Mouse (Mus musculus) cerebellum, adult 18-20 months (tissue): ENCODE results near the gene Hsd3b7.
"Not testable (repeated sequence)": the region's sequence is repeated elsewhere in the genome, so short reads cannot be mapped to it uniquely, and the experiment has no call there.

Experiments used
- DNase-seq, 2 experiments: peaks; one replicate each; pipeline ENCODE4 v3.0.0; 2021

The Hsd3b7 gene

DNA sequence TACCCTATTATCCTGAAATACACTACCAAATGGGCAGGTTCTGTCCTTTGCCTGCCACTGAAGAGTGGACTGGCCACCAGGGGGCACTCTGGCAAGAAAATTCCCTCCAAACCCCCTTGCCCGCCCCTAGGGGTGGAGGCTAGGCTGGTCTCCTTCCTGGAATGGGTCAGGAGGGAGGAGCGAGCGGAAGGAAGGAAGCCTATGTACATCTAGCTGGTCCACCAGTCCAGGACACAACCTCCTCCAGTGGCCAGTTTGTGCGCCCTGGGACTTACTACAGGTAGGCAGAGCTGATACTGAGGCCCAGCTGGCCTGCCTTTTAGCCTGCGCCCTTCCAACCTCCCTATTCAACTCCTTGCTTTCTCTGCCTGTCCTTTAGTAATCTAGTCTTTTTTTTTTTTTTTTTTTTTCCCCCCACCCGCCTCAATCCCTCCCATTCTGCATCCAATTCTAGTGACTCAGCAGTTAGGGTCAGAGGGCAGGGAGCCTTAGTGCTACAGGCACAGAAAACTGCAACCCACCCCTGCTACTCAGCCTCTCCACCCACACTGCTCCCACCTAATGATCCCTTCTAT is at the start of gene Hsd3b7:
TSS of gene Hsd3b7 (plus strand) at position 170 of the 575 bp plus-strand sequence.
- DNase-seq: peak; percentile 86

DNA sequence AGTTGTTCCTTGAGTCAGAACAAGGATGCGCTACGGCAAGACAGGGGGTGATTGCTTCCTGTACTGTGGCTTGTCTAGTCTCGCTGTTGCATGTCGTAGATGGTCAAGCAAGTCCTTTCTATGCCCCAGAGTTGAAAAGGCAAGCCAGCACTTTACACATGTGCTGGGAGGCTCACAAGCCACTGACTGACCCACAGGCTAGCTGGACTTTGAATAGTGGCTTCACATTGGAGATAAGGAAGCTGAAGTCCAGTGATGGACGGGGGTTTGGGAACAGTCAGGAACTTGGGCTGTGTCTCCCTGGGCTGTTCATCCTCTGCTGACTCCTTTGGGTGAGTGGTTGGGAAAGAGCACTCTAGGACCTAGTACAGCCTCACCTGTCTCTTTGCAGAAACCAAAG is 48.8 kb upstream of the Hsd3b7 start:
- no peak for DNase-seq

DNA sequence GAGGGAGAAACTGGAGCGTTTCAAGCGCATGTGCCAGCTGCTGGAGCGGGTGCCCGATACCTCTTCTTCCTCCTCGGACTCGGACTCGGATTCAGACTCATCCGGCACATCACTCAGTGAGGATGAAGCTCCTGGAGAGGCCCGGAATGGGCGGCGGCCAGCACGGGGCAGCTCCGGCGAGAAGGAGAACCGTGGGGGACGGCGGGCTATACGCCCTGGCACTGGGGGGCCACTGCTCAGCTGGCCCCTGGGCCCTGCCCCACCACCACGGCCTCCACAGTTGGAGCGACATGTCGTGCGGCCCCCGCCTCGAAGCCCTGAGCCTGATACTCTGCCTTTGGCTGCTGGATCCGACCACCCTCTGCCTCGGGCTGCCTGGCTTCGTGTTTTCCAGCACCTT is 48.3 kb upstream of the Hsd3b7 start:
- no peak for DNase-seq

DNA sequence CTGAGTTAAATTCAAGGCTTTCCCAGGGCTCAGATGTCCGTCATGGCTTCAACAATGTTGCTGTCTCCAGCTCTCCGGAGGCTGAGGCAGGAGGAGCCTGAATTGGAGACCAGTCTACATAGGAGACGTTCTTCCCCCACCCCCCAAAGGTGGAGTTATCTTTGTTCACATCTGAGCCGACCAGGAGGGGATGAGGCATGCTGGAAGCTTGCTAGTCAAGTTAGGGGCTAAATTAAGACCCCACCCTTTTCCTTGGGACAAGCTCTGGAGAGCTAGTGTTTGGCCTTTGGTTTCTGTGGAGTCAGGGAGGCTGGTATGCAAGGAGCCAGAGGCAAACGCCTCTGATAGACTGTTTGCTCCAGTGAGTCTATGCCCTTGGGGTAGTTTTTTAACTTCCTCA is 47.2 kb upstream of the Hsd3b7 start:
- DNase-seq: no peak

DNA sequence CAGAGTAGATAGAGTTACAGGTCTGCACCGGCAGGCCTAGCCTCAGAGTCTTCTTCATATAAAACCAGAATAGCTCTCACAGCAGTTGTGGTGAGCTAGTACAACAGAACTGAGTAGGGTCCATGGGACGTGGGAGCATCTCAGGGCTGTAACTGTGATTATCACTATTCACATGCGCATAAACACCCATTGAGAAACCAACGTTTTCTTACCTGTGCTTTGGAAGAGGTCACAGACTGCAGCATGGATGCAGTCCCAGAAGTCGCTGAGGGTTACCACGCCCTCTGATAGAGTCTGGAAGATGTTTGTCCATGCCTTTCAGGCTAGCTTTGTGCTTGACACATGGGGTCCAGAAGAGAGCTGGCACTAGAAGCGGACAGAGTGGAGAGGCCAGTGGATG is 46.7 kb upstream of the Hsd3b7 start:
- no peak for DNase-seq

DNA sequence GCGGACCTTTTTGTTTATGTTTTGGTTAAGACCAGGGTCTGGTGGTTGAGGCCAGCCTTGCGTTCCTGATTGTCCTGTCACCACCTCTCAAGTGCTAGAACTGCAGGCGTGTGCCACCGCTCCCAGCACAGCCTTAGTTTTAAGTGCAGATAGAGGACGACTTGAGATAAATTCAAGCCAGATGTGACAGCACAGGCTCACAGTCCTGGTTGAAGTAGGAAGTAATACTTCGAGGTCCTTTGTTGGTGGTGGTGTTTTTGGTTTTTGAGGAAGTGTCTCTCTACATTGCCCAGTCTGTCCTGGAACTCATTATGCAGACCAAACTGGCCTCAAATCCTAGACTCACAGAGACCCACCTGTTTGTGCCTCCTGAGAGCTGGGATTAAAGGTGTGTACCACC is 40.7 kb upstream of the Hsd3b7 start:
- no peak for DNase-seq

DNA sequence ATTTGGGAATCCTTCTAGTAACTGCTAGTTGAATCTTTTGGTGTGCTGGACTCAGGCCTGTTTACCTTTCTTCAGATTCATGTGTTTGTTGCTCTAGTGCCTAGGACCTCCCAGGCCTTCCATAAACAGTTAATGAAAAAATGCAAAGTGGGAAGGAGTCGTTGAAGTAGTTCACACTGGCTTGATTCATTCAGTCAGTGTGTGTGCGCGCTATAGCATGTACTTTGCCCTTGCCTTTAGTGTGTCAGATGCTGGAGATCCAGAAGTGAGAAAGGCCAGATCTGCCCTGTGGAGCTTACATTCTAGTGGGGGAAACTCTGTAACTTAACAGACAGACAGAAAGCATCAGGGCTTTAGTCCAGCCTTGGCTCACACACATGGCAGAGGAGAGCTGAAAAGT is 39.9 kb upstream of the Hsd3b7 start:
- DNase-seq: no peak

DNA sequence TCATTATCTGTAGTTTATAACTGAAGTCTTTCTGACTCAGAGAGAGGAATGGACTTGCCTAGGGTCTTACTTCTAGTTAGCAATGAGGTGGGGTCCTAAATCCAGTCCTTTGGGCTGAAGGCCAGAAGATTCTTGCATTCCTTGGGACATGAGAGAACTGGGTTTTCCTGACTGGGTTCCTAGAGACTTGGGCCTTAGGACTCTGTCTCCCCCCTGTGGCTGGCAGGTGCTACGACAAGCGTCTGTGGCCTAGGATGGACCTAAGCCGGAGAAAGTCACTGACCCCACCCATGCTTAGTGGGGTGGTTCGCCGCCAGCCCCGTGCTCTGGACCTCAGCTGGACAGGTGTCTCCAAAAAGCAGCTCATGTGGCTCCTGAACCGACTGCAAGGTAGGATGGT is 39.4 kb upstream of the Hsd3b7 start:
- DNase-seq: peak; percentile 75 to 82

DNA sequence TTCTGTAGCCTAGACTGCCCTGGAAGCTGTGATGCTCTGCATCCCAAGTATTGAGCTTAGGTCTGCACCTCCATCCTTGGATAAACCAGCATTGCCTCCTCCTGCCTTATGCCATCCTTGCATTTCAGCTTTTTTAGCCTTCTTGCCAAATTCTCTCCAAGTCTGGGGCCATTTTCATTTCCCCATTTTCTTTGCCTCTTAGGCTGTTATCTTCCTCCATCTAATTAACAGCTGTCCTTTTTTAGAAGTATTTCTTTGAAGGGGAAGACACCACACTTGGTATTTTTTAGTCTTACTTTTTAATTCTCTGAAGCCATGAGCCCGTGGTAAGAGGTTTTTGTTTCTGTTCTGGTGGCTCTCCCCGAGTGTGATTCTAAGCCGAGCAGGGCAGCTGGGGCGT is 36.8 kb upstream of the Hsd3b7 start:
- no peak for DNase-seq

DNA sequence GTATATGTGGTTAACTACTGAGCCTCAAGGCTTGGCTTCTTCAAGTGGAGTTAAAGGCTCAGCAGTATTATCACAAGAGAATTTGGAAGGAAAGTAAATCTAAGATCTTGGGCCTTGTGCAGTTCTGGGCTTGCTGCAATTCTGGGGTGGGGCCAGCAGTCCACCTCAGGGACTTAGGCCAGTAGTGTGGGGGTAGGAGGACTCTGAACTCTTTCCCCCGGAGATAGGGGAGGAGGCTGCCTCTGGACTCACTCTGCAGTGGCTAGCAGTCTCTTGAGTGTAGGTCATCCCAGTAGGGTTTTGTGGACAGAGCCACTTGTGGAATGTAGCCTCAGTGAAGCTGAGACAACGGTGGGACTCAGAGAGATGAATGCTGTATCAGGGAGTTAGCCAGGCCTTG is 34.6 kb upstream of the Hsd3b7 start:
- no peak for DNase-seq

DNA sequence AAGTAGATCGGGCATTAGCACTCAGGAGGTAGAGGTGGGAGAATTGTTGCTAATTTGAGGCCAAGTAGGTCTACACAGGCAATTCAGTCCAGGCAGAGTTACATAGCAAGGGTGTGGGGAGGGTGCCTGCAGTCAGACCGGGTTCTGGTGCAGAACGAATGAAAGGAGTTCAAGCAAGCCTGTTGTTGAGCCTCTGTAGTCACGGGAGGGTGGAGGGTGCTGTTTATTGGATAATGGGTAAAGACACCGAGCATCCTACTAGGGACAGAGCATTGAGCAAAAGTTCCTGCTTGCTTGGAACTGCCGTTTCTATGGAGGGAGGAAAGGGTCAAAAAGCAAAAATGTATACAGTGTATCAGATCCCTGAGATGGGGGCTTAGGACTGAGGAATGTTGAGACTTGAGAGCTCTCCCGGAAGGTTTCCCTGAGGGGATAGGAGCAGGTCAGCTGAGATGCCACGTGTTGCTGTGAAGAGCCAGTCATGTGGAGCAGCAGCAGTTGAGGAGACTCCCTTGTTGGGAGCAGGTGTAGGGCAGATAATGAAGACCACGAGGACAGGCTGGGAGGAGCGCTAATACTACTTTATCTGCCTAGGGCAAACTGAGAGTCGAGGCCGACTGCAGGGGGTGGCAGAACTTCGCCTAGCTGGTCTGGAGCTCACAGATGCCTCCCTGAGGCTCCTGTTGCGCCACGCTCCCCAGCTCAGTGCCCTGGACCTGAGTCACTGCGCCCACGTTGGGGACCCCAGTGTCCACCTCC is 33.4 kb upstream of the Hsd3b7 start:
- no peak for DNase-seq

DNA sequence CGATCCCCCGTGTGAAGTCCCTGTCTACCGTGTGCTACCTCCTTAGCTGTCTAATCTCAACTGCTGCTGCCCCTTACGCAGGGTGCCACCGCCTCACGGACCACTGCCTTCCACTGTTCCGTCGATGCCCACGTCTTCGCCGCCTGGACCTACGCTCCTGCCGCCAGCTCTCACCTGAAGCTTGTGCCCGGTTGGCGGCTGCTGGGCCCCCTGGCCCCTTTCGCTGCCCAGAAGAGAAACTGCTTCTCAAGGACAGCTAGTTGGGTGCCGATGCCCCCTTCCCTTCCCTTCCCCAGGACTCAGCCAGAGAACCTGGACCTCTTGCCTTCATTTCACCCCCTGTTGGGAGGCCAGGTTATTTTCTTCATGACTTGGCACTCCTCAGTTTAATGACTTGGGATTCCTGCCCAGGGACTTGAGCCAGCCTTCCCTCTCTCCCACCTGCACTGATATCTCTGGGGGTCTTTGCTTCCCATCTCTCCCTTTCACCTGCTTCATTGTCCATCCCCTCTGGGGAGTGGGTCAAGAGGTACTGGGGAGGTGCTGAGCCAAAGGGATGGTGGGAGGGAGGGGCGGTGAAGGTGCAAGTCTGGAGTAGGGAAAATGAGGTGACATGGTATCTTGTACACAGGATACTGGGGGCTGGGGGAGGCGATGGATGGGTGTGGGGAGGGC is 32.6 kb upstream of the Hsd3b7 start:
- DNase-seq: no peak

DNA sequence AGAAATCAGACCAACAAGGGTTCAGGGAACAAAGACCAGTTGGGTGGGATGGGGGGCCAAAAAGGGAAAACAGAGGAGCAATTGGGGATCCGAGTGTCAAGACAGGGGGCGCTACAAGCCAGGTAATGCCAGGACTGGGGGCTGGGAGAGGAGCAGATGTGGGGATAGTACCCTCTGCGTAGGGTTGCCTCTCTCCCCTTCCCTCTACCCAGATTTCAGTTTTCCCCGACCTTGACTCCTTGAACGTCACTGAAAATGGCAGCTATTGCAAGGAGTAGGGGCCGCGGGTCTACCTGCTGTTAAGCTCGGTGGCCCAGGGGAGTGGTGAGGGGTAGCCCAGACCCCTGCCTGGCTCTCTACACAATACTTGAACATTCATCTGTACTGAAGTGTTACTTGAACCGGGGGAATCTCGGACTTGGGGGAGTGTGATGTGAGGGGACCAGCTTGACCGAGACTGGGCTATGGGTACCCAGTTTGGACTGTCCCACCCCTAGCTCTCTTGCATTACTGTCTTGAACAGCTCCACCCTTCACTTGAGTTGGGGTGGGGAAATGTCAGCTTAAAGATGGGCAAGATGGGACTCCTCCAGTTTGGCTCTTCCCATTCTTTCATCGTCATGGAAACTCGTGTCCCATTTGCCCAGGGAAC is 31.9 kb upstream of the Hsd3b7 start:
- DNase-seq: no peak

DNA sequence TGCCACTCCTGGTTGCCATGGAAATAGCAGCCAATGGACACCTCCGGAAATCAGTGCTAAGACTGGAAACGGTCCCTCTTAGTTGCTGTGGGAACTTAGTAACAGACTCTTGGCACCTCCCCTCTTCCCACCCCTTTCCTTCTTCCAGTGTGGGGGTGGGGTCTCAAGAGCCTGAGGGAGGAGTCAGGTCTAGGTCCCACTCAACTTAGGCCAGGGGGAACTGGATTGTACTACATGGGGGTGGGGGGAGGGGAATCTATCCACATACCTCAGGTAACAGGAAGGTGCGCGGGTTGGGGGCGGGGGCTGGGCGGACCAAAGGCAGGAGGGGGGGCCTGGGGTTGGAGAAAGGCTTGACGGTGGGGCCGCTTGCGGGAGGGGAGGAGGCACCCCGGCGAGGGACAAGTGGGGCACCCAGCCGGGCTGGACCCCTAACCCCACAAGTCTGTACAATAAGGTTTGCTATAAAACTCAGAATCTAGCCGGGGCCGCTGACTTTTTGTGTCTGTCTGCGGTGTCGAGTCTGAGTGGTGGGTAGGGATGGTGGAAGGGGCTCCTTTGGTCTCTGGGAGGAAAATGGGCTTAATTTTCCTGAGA is 31.3 kb upstream of the Hsd3b7 start:
- peak; percentile 86 to 92 for DNase-seq

DNA sequence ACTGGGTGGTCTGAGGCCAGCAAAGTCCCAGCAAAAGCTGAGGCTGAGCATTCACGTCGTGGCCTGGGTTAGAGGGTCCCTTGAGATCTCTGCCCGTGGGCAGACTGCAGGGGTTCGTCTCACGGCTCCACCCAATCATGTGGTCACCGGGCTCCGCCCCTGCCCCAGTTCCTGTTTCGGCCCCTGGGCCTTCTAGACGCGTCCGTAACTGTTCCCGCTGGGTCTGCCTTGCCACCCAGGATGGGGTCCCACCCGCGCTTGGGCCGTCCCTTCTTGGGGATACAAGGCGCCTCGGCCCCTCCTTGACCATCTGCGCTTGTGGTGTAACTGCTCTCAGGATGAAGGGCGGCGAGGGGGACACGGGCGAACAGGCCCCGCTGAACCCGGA is 30.8 kb upstream of the Hsd3b7 start, which contains the start of gene Orai3:
TSS of gene Orai3 (plus strand) at position 165 of the 388 bp plus-strand sequence.
- peak; percentile 78 to 81 for DNase-seq

DNA sequence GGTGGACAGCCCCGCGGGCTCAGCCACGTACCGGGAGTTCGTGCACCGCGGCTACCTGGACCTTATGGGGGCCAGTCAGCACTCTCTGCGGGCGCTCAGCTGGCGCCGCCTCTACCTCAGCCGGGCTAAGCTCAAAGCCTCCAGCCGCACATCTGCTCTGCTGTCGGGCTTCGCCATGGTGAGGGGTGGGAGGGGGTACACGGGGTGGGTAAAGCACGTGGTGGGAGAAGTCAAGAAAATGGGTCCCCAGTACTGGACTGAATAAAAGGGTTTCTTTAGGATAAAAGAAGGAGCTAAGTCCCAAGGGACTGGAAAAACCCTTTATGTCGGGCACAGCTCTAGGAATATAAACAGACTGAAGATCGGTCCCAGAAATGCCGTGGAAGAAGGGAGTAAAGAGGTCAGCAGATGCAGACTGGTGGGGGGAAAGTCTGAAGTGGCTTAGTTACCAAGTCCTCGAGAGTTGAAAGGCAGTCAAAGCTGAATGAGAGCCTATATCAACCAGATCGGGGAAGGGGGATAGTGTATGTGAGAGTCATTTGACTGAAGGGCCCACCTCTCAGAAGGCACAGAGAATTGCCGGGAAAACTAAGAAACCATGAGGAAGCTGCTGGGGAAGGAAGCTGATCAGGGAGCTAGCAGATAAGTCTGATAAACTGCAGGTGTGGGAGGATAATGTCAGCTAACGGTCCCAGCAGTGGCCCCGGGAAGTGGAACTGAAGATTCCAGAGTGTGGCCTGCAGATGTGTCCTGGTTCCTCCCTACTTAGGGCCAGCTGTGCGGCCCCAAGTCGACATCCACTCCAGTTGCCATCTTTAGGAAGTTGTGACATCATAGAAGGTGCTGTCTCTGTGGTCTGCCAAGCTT is 30.1 kb upstream of the Hsd3b7 start:
- no peak for DNase-seq

DNA sequence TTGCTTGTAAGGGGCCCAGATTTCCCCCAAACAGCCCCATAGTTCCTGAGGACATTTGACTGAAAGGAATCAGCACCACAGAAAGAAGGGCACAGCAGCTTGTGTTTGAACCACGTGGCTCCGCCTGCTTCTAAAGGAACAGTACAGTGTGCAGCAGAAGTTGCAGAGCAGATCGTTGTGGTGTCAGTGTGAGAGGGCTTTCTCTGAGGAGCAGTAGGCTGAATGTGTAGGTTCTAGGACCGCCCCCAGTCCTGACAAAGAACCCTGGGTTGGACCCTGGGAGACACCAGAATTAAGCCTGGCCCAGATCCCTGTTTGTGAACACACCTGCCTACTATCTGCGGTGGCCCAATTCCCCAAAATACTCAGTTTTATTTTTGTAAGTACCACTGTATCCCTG is 29.1 kb upstream of the Hsd3b7 start:
- DNase-seq: peak in 1 of 2 experiments; percentile 17

DNA sequence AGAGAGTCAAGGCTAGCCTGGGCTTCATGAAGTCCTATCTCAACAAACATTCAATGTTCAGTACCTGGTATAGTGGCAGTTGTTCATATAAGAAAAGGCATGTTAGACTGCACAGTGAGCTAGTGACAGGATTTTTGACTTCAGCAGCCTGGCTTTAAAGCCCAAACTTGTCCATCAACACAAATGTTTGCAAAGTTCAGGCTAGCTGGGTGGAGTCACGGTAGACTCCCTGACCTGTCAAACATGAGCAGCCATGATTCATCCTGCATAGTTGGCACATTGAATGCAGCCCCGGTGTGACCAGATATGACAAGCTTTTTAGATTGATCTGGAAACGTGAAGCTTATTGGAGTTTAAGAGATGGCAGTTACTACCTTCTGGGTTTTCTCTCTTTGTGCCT is 28.3 kb upstream of the Hsd3b7 start:
- no peak for DNase-seq

DNA sequence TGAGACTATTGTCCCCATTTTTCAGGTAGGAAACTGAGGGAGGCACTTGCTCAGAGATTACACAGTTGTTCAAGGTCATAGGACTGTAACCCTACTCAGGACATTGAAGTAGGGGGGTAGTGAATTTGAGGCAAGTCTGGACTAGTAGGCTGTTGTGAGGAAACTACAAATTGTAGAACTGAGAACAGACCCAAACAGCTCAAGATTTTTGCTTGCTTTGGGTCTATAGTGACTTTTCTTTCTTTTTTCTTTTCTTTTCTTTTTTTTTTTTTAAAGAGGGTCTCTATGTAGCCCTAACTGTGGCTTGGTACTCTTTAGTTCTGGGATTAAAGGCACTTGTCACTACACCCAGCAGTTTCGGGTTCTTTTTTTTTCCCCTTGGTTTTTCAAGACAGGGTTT is 27.8 kb upstream of the Hsd3b7 start:
- no peak for DNase-seq

DNA sequence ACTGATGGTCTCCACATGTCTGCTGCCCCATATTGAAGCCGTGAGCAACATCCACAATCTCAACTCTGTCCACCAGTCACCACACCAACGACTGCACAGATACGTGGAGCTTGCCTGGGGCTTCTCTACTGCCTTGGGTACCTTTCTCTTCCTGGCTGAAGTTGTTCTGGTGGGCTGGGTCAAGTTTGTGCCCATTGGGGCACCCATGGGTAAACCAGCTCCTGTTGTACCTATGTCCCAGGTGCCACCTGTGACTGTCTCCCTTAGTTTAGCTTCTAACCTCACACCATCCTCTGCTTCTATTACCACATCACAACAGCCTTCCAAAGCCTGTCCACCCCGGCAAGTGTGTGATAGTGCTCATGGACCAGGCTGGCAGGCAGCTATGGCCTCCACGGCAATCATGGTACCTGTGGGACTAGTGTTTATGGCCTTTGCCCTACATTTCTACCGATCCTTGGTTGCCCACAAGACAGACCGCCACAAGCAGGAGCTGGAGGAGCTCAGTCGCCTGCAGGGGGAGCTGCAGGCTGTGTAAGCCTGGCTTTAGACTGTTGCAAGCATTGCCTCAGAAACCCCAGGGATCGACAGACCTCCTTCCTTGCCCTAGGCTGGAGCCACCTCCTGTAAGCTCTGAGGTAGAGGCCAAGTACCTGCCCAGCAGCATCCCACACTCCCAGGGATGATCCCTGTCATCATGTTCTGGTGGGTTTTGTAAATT is 26.6 kb upstream of the Hsd3b7 start:
- DNase-seq: peak; percentile 83 to 85

DNA sequence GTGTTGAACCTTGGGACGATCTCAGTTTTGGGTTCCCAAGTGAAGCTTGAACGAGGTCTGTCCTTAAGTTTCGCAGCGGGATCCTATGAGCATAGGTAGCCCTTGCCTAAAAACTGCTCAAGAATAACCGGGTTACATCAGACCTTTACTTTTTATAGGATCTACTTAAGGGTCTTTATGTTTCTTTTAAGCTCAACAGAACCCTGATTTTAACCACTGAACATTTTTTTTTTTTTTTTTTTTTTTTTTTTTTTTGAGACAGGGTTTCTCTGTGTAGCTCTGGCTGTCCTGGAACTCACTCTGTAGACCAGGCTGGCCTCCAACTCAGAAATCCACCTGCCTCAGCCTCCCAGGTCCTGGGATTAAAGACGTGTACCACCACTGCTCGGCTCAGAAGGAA is 24.6 kb upstream of the Hsd3b7 start:
- not testable (repeated sequence) for DNase-seq

DNA sequence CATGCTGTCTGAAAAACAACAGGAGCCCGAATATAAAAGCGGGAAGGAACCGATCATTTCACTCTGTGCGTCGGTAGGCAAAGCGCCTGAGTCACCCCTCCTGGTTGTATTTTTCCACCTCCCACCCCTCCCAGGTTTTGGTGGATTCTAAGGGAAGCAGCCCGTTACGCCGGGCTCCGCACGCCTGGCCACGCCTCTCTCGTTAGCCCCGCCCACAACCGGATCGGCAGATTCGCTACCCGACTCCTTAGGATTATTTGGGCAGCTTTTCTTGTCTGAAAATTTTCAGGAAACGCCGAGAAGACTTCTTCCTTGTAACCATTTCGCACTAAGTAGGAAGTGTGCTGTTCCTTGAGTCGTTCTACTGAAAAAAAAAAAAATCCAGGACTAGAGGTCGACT is 24.0 kb upstream of the Hsd3b7 start, which contains the start of gene Setd1a:
TSS of gene Setd1a (plus strand) at position 245 of the 400 bp plus-strand sequence.
- peak; percentile 90 to 92 for DNase-seq
